Mouse (Mus musculus) bone marrow, adult 2 months (tissue): ENCODE measurements around the gene Dmtf1.
"Not testable (repeated sequence)": the region's sequence is repeated elsewhere in the genome, so short reads cannot be mapped to it uniquely, and the experiment has no call there.

Source experiments
- CTCF ChIP-seq: fragments of 200-500 bp; IDR thresholded peaks from 2 replicates; pipeline ENCODE4 v1.5.1; 2011; ENCODE audit warnings: low read length, control low read depth; ENCODE audit not compliant: control insufficient read depth, insufficient read depth
- POLR2A ChIP-seq: fragments of 200-500 bp; IDR thresholded peaks from 2 replicates; pipeline ENCODE4 v1.6.1; 2011; ENCODE audit warnings: low read depth, mild to moderate bottlenecking, control low read depth, low read length, borderline replicate concordance; ENCODE audit not compliant: control insufficient read depth

DNA sequence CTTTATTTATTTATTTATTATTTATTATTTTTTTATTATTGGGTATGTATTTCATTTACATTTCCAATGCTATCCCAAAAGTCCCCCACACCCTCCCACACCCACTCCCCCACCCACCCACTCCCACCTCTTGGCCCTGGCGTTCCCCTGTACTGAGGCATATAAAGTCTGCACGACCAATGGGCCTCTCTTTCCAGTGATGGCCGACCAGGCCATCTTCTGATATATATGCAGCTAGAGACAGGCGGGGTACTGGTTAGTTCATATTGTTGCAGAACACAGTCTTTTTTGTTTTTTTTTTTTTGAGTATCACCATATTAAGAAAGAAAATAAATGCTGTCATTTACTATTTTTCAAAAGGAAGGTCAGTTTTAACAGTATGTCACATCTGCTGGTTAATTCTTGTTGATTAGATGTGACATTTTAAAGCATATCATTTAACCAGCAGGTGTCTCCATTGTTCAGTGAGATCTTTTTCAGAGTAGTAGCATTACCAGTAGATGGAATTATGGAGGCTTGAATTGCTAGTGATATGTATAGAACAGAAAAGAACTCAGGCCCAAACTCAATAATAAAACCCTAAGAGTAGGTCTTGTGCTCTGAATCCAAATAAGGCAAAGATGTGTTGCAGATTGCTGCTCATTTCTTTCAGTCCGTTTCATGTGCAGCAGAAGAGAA is 7.9 kb upstream of the Dmtf1 start:
- not testable (repeated sequence) for TF ChIP-seq CTCF, POLR2A
